ENCODE assay signal across 11 mouse cellular contexts in the genomic region with DNA sequence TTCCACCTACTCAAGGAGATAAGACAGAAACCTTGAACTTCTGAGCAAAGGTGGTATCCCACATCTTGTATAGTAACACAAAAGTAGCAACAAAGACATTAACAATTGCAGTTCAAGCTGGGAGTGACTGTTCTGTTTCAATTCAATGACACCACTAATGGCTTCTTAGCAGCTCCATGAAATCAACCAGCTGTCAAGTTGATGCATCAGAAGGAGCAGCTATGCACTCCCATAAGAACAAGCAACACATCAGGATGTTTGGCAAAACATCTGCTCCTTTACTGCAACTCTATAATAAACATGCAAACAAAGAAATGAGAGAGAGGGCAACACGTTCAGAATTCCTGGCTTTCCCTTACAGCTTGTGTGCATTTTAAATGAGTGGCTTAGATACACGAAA.
A peak's percentile ranks its signal among the peaks of the same experiment; 100 is the strongest.
DNase-seq lines count a peak whose midpoint lies in the region; ATAC-seq and TF ChIP-seq lines count a peak whose summit lies in the region.
"Had no signal": no experiment of that assay in that cellular context is flagged by ENCODE, and none has a peak within 500 bp of the region (broad histone marks: within the 10 kb centered on the region; RNA-seq: fewer than 3 reads in every experiment).

No protein-coding gene starts in this region.

- H3K4me1 ChIP-seq in liver, adult 2 months (ENCODE audit: control insufficient read depth, insufficient read depth, low read length): peaks cover 10% of the 10 kb centered on the region; the same call in 1 of the 2 replicates
- peaks cover 53% of the 10 kb centered on the region for H3K4me1 ChIP-seq in embryonic facial prominence, embryonic 10.5 days
- peaks cover 51% of the 10 kb centered on the region for H3K4me1 ChIP-seq in hindbrain, embryonic 15.5 days (replicated peaks)
- H3K4me1 ChIP-seq in midbrain, embryonic 16.5 days (ENCODE audit: control insufficient read depth, insufficient read depth, low read length): peaks cover 30% of the 10 kb centered on the region
- peaks cover 45% of the 10 kb centered on the region for H3K4me1 ChIP-seq in kidney, embryonic 14.5 days (ENCODE audit: control insufficient read depth, insufficient read depth, low read length)

- H3K27ac ChIP-seq in liver, adult 2 months (replicated peaks; ENCODE audit: insufficient read depth, low read depth, low read length): no peak overlapping the region
- H3K27ac ChIP-seq in embryonic facial prominence, embryonic 10.5 days (replicated peaks): peak overlapping the region; percentile 51; the same call in 1 of the 2 replicates
- 0 out of 2 replicates have a peak overlapping the region, but pooled peaks have one; percentile 18 for H3K27ac ChIP-seq in hindbrain, embryonic 15.5 days (replicated peaks)
- no peak overlapping the region for H3K27ac ChIP-seq in midbrain, embryonic 16.5 days (ENCODE audit: low read length)
- no peak overlapping the region for H3K27ac ChIP-seq in kidney, embryonic 14.5 days (ENCODE audit: low read depth, low read length)
- H3K27ac ChIP-seq: kidney, embryonic 15.5 days; liver, embryonic 13.5 days had no signal

- no peaks in the 10 kb centered on the region for H3K27me3 ChIP-seq in liver, adult 2 months (ENCODE audit: control insufficient read depth, insufficient read depth, low read length)
- H3K27me3 ChIP-seq in embryonic facial prominence, embryonic 10.5 days (replicated peaks; ENCODE audit: low read depth, poor library complexity, severe bottlenecking): no peaks in the 10 kb centered on the region
- H3K27me3 ChIP-seq in hindbrain, embryonic 15.5 days: no peaks in the 10 kb centered on the region
- H3K27me3 ChIP-seq in midbrain, embryonic 16.5 days (ENCODE audit: control insufficient read depth, insufficient read depth, low read depth, low read length): no peaks in the 10 kb centered on the region
- no peaks in the 10 kb centered on the region for H3K27me3 ChIP-seq in kidney, embryonic 14.5 days (ENCODE audit: control insufficient read depth, insufficient read depth, low read length)
- H3K27me3 ChIP-seq: kidney, embryonic 15.5 days; liver, embryonic 13.5 days had no signal

- no peak for TF ChIP-seq POLR2A in liver, adult 2 months (IDR thresholded peaks at IDR 0.05; ENCODE audit: extremely low read depth, insufficient read depth, low read length)

- H3K36me3 ChIP-seq in liver, adult 2 months (ENCODE audit: control insufficient read depth, insufficient read depth, low read length): no peaks in the 10 kb centered on the region
- H3K36me3 ChIP-seq in embryonic facial prominence, embryonic 10.5 days (replicated peaks): no peaks in the 10 kb centered on the region
- no peaks in the 10 kb centered on the region for H3K36me3 ChIP-seq in hindbrain, embryonic 15.5 days
- H3K36me3 ChIP-seq in midbrain, embryonic 16.5 days (ENCODE audit: control insufficient read depth, insufficient read depth, low read length): no peaks in the 10 kb centered on the region
- no peaks in the 10 kb centered on the region for H3K36me3 ChIP-seq in kidney, embryonic 14.5 days (ENCODE audit: control insufficient read depth, insufficient read depth, low read length)
- H3K36me3 ChIP-seq: kidney, embryonic 15.5 days; liver, embryonic 13.5 days had no signal

- H3K79me2 ChIP-seq in liver, adult 2 months (ENCODE audit: control insufficient read depth, insufficient read depth, low read length): peaks cover 16% of the 10 kb centered on the region; the same call in 1 of the 2 replicates

- TF ChIP-seq CTCF in liver, adult 2 months (IDR thresholded peaks at IDR 0.05; ENCODE audit: low read depth, low read length): no peak

- WGBS in liver, adult 2 months: 59% methylated on average over 2 of the region's 2 CpGs
- WGBS in embryonic facial prominence, embryonic 10.5 days: 59% methylated on average over 2 of the region's 2 CpGs
- 25% methylated on average over 2 of the region's 2 CpGs for WGBS in hindbrain, embryonic 15.5 days
- 17% methylated on average over 2 of the region's 2 CpGs for WGBS in midbrain, embryonic 16.5 days
- 48% methylated on average over 2 of the region's 2 CpGs for WGBS in kidney, embryonic 14.5 days

- peak; percentile 24 for DNase-seq in liver, adult 2 months (ENCODE audit: extremely low read depth, low read depth, low spot score)
- DNase-seq in liver: no peak
- no peak for DNase-seq in embryonic facial prominence, embryonic 10.5 days (ENCODE audit: low spot score)
- DNase-seq in urinary bladder, postnatal 10 days (ENCODE audit: low spot score): no peak
- no peak for DNase-seq in thymus, adult 18-20 months
- DNase-seq: liver, embryonic 13.5 days; thymus, postnatal 14 days had no signal

- ATAC-seq in hindbrain, embryonic 15.5 days (ENCODE audit: low FRiP score, low read depth): no peak
- ATAC-seq in midbrain, embryonic 16.5 days: no peak
- no peak for ATAC-seq in kidney, embryonic 14.5 days (ENCODE audit: low FRiP score, low TSS enrichment)

- H3K9me3 ChIP-seq in embryonic facial prominence, embryonic 10.5 days: no peaks in the 10 kb centered on the region
- H3K9me3 ChIP-seq in hindbrain, embryonic 15.5 days: no peaks in the 10 kb centered on the region
- no peaks in the 10 kb centered on the region for H3K9me3 ChIP-seq in midbrain, embryonic 16.5 days (replicated peaks; ENCODE audit: control insufficient read depth, low read length, poor library complexity, severe bottlenecking)
- no peaks in the 10 kb centered on the region for H3K9me3 ChIP-seq in kidney, embryonic 14.5 days (ENCODE audit: control insufficient read depth, low read length)
- H3K9me3 ChIP-seq: kidney, embryonic 15.5 days; liver, embryonic 13.5 days had no signal

- H3K4me2 ChIP-seq in hindbrain, embryonic 15.5 days: peak overlapping the region; percentile 50
- peak overlapping the region; percentile 44 for H3K4me2 ChIP-seq in midbrain, embryonic 16.5 days (ENCODE audit: low read length)
- no peak overlapping the region for H3K4me2 ChIP-seq in kidney, embryonic 14.5 days (replicated peaks; ENCODE audit: low read depth, low read length)
- H3K4me2 ChIP-seq: kidney, embryonic 15.5 days had no signal

- H3K9ac ChIP-seq in liver, adult 2 months (ENCODE audit: low read depth, low read length): no peak overlapping the region
- H3K9ac ChIP-seq in hindbrain, embryonic 15.5 days: no peak overlapping the region
- H3K9ac ChIP-seq in midbrain, embryonic 16.5 days (ENCODE audit: low read depth, low read length): no peak overlapping the region
- no peak overlapping the region for H3K9ac ChIP-seq in kidney, embryonic 14.5 days (ENCODE audit: low read depth, low read length)
- H3K9ac ChIP-seq: kidney, embryonic 15.5 days; liver, embryonic 13.5 days had no signal

- no peak overlapping the region for H3K4me3 ChIP-seq in liver, adult 2 months (ENCODE audit: insufficient read depth, low read depth, low read length)
- H3K4me3 ChIP-seq in embryonic facial prominence, embryonic 10.5 days: 0 out of 2 replicates have a peak overlapping the region, but pooled peaks have one; percentile 9
- peak overlapping the region; percentile 2; the same call in 1 of the 2 replicates for H3K4me3 ChIP-seq in hindbrain, embryonic 15.5 days
- H3K4me3 ChIP-seq in midbrain, embryonic 16.5 days (ENCODE audit: low read depth, low read length): no peak overlapping the region
- no peak overlapping the region for H3K4me3 ChIP-seq in kidney, embryonic 14.5 days (ENCODE audit: low read length)
- H3K4me3 ChIP-seq: kidney, embryonic 15.5 days; liver, embryonic 13.5 days had no signal

Comparison
In these comparisons a context has a peak if more than half of its experiments do, and no peak if none do; other contexts are left out.
1. H3K27ac ChIP-seq: peak in embryonic facial prominence, embryonic 10.5 days (single experiment) and hindbrain, embryonic 15.5 days (single experiment); none in liver, adult 2 months (single experiment), midbrain, embryonic 16.5 days (single experiment) and kidney, embryonic 14.5 days (single experiment).
2. H3K4me3 ChIP-seq: peak in embryonic facial prominence, embryonic 10.5 days (single experiment) and hindbrain, embryonic 15.5 days (single experiment); none in liver, adult 2 months (single experiment), midbrain, embryonic 16.5 days (single experiment) and kidney, embryonic 14.5 days (single experiment).